Mouse (Mus musculus) monocyte, adult 2 months (primary cell): ENCODE results near the gene Olfr1347.
"Not testable (repeated sequence)": the region's sequence is repeated elsewhere in the genome, so short reads cannot be mapped to it uniquely, and the experiment has no call there.

ENCODE experiments used
- DNase-seq, 2 experiments: peaks; one replicate each; pipeline ENCODE4 v3.0.0; 2022; ENCODE audit warnings: low spot score in 2 of 2, low read depth in 1 of 2

The Olfr1347 gene

DNA sequence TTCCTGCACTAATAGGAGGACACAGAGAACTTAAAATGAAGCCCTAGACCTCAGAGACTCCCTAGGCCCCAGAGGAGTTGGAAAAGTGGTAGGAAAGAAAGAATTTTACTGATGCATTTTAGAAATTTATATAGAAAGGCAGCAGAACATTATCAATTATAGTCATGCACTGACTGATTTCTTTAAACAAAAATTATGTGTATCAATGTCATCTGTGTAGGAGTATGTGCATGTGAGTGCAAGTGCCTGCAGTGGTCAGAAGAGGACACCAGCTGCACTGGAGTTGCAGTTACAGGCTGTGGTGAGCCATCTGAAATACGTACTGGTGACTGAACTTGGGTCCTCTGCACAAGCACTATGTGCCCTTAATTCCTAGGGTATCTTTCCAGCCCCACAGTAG, at the start of gene Olfr1347:
Gene Olfr1347 (minus strand): TSS at position 101 of the 400 bp plus-strand sequence.
- DNase-seq: no peak

DNA sequence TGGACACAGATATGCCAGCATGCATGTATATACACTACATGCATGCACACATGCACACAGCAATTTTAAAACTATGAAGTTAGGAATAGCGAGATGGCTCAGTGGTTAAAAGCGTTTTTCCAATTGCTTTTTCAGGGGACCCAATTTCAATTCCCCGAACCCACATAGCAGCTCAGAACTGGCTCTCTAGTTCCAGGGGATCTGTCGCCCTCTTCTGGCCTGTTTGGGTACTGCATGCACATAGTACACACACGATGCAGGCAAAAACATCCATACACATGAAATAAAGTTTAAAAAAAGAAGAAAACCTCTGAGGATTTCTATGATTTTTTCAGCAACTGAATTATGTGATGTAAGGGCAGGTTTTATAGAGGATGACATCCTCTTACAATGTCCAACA, 26.6 kb upstream of the Olfr1347 start:
- no peak for DNase-seq

DNA sequence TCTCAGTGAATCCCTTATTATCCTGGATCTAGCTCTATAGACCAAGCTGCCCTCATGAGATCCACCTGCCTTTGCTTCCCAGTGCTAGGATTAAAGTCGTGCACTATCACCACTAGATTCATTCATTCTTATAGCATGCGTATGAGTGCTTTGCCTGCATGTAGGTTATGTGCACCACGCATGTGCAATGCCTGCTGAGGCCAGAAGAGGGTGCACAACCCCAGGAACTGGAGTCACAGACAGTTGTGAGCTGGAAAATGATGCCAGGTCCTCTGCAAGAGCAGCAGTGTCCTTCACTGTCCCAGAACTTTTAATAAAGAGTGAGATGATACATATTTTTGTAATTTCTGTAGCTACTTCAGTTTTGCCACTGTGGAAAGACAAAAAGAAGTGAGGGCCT, 25.4 kb upstream of the Olfr1347 start:
- DNase-seq: no peak

DNA sequence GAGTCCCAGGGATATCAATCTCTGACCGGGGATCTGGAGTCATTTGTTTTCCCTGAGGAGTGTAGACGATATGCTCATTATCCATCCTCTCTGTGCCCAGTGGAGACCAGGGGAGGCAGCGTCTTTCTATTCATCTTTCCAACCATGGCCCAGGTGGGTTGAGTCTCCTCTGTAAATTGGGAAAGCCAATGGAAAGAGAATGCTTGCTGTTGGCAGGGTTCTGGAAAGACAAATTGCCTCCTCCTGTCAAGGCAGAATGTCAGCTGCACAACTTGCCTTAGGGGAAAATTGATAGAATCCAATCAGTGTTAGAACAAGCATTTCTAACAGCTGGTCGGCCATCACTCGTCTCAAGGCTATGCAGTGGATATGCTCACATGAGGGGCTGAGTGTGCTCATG, 23.3 kb upstream of the Olfr1347 start, which contains the start of gene Olfr1349:
Gene Olfr1349 (minus strand): TSS at position 101 of the 400 bp plus-strand sequence.
- DNase-seq: no peak

DNA sequence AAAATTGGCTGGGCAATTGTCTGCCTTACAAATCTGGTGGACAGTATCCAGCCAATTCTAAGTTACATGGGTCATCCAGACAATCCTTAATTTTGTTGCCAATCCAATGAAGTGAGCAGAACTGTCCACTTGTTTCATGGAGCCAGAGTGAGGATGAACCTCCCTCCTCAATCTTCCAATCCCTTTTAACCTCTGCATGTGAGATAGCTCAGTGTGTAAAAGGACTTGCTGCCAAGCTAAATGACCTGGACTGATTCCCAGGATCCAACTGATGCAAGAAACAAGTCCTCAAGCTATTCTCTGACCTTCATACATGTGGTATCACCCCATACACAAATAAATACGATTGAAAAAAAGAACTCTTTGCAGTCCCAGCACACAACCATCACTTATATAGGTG, 22.1 kb upstream of the Olfr1347 start:
- DNase-seq: no peak

DNA sequence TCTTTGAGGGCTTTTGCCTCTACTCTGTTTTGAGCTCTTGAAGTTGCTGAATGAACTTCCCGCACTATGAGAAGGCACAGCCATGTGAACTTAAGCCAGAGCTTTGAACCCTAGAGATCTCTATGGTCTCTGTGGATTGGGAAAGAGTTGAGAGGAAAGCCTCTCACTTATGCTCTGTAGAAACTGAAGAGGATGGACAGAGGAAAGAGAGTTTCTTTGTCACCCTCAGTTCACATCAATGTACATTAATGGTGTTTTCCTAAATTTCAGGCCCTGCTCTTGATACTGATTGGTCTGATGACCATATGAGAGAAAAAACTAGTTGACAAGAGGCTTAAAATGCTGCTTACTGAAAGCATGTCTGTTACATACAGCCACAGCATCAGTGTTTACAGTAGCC, 9.1 kb upstream of the Olfr1347 start, which contains the start of gene Olfr1348:
Gene Olfr1348 (minus strand): TSS at position 101 of the 400 bp plus-strand sequence.
- no peak for DNase-seq

DNA sequence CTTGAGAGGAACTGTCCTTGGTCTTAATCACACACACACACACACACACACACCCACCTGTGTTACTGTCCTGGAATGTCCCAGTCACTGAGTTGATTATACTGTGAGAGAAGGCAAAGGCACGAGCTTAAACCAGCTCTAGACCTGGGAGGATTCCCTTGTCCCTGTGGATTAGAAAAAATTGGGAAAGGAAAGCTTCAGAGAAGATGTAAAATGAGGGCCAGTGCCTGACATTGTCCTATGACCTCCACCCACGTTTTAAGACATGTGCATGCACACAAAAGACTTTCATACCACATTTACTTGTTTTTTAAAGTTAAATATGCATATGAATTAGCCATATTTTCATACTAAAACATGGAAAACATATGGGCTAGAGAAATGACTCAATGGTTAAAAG, 12.7 kb downstream of the Olfr1347 start, which contains the start of gene Olfr5:
Gene Olfr5 (minus strand): TSS at position 101 of the 400 bp plus-strand sequence.
- DNase-seq: no peak

DNA sequence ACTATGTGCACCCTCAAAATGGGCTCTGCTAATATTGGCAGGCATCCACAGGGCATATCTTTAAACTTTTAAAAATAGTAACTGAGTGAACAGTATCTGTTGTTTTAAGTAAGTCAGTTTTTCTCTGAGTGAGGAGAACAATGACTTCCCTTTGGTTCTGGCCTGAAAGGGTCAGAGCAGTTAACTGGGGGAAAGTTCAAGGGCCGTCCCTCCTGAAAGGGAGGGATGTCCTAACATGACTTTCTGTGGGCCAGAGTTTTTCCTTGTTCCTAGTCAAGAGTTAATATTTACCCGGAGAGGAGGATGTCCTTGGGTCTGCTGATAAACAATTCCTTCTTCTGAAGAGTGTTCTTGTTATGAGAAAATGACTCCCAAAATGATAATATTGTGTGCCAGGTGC, 21.9 kb downstream of the Olfr1347 start:
- not testable (repeated sequence) for DNase-seq

DNA sequence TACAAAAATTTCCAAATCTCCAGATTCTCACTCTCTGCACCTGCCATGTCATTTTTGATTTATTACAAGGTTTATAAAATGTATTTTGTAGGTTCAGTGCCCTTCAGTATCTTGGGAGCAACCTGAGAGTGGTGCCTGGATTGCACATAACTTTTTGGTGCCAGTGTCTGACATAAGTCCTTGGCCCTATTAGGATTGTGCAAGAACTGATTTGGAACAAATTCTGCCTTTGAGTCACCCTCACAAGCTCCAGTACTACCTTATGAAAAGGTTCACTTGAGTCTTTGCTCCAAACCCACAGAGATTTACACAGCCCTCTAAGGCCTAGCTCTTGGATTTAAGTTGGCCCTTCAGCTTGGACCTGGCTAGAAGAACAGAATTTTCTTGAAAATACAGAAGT, 32.6 kb downstream of the Olfr1347 start, which contains the start of gene Olfr1346:
Gene Olfr1346 (plus strand): TSS at position 151 of the 400 bp plus-strand sequence.
- no peak for DNase-seq

DNA sequence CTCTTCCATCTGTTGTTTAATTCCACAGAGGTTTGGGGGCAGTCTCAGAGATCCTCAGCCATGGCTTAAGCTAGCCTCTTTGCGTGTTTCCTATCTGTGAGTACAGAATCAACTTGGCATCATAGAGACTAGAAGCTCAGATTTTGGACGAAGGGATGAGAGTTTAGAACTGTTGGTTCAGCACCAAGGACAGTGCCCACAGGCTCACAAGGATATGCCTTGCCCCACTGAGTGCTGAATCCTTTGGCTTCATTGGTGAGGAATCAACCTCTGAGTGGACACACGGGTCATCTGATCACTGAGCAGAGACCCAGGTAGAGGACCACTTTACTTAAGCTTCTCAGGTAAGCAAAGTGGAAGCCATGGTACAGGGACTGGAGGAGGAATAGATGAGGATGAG, 43.2 kb downstream of the Olfr1347 start:
- DNase-seq: no peak

DNA sequence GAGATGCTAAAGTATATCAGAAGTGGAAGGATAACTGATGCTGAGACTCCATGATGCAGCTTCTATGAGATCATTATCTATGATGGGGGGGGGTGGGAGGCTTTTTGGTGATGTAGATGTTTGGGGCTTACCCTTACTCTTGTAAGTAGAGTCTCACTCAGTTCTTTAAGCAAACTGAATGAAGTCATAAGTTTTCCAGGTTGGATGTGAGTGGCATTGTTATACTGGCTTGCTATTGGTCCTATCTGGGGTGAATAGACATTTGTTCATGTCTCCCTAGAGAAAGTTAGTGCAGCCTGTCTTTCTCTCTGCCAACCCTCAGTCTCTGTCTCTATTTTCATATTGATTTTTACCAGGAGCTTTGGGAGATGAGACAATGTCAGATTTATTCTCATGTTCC, 43.7 kb downstream of the Olfr1347 start, which contains the start of gene Olfr1336:
Gene Olfr1336 (plus strand): TSS at position 301 of the 400 bp plus-strand sequence.
- no peak for DNase-seq

DNA sequence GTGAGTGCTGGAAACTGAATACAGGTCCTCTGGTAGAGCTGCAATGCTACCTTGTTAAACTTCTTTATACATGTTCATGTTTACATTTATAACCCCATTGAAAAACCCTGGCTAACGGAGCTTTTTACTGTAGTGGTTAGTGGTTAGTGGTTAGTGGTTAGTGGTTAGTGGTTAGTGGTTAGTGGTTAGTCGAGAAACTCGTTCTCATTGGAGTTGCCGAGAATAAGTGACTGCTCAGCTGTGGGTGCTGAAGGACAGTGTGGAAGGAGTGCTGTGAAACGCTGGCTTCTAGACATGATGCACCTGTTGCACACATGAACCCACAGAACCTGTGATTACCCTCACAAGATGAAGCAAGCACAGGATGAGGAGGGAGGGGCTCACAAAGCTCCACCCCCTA, 51.8 kb downstream of the Olfr1347 start:
- no peak for DNase-seq

DNA sequence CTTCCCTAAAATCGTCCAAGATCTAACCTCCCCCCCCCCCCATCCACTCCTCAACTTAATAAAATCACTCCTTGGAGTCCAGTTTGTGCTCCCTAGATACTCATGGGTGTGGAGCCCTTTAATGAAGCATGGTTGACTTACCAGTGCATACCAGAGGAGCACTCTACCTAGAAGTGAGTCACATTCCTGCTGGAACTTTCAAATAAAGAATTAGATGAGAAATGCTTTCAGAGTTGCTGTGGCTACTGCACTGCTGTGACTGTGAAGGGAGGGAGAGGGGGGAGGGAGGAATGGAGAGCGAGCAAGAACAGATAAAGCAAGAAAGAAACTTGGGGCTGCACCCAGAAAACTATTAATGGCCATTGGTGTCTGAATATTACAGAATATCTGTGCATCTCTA, 58.4 kb downstream of the Olfr1347 start:
- DNase-seq: no peak

DNA sequence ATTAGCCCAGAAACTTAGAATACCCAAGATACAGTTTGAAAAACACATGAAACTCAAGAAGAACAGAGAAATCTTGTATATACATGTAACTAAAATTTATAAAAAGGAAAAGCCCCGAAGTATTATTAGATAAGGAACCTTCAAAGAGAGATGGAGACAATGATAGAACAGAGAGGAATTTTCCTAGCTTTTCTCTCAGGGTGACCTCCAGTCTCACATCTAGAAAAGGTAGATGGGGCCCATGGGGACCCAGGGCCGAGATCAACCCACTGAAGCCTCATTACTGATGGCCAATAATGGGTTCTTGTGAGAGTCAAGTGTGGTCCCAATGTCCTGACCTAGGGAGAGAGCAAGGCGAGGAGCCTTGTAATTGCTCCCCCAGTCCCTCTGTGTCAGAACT, 61.2 kb downstream of the Olfr1347 start, which contains the start of gene Olfr1344:
Gene Olfr1344 (plus strand): TSS at position 301 of the 400 bp plus-strand sequence.
- DNase-seq: no peak
